In genomic region chrX:103622260-103622934, GRCm38 (mm10) we compare ENCODE assay signal across 8 mouse cellular contexts. TPM values are rescaled to one million over a fixed set of nuclear protein-coding genes. Genes with fewer than 3 reads are reported as not detected.
DNase-seq lines count a peak whose midpoint lies in the region; ATAC-seq lines count a peak whose summit lies in the region.

No protein-coding gene starts in this region.

- WGBS in hindbrain, embryonic 14.5 days = 1% methylated on average over 30 of the region's 33 CpGs

- peaks cover 9% of the 10 kb centered on the region; the same call in 1 of the 2 replicates for H3K4me1 ChIP-seq in hindbrain, embryonic 14.5 days (replicated peaks; ENCODE audit: control insufficient read depth, insufficient read depth, low read length)

- H3K27me3 ChIP-seq in hindbrain, embryonic 14.5 days (ENCODE audit: control insufficient read depth, insufficient read depth, low read length) = peaks cover 10% of the 10 kb centered on the region

- peak overlapping the region; percentile 73 for H3K9ac ChIP-seq in hindbrain, embryonic 14.5 days

- H3K4me2 ChIP-seq in hindbrain, embryonic 14.5 days (replicated peaks) = peak overlapping the region; percentile 89

- no peaks in the 10 kb centered on the region for H3K9me3 ChIP-seq in hindbrain, embryonic 14.5 days (ENCODE audit: control insufficient read depth, low read length)

- peak overlapping the region; percentile 46 for H3K4me3 ChIP-seq in hindbrain, embryonic 14.5 days (replicated peaks; ENCODE audit: low read length)

- H3K27ac ChIP-seq in hindbrain, embryonic 14.5 days = peak overlapping the region; percentile 92

- peak; percentile 93 for DNase-seq in R1 (ENCODE audit: low read depth, low spot score)
- DNase-seq in cerebellum, postnatal 25 days = peak; percentile 93
- DNase-seq in frontal cortex, postnatal 25 days (ENCODE audit: low spot score in 2 of 2) = peak; percentile 79 to 96
- DNase-seq in hindbrain, embryonic 14.5 days (ENCODE audit: low spot score) = peak; percentile 97
- peak; percentile 90 to 94 for DNase-seq in layer of hippocampus, postnatal 36 days
- DNase-seq in lung, postnatal 36 days = peak; percentile 99
- DNase-seq in retina, postnatal 1 day = peak; percentile 99
- peak; percentile 60 to 97 for DNase-seq in urinary bladder, adult 18-20 months (ENCODE audit: low spot score in 2 of 2)

- peak; percentile 97 for ATAC-seq in hindbrain, embryonic 14.5 days (ENCODE audit: low FRiP score)

- H3K36me3 ChIP-seq in hindbrain, embryonic 14.5 days (replicated peaks; ENCODE audit: control insufficient read depth, insufficient read depth) = no peaks in the 10 kb centered on the region

RNA-seq across cellular contexts. Expression of gene Zcchc13, which starts 8.0 kb away (rescaled TPM):
- not detected in 2 replicates for polyA plus RNA-seq in hindbrain, embryonic 14.5 days (2014; fragmentation: Nextera tagmentation; extraction: Ambion mirVana)
- total RNA-seq in layer of hippocampus, postnatal 36 days (2021) = not detected

Comparison
In these comparisons a context has a peak if more than half of its experiments do, and no peak if none do; other contexts are left out.
1. Peak in every context shown above with its lines: DNase-seq, ATAC-seq, H3K4me3 ChIP-seq and H3K27ac ChIP-seq.